Comparison of ENCODE assay signal across 9 mouse cellular contexts in genomic region chr4:102588668-102589455, GRCm38 (mm10).
DNase-seq lines count a peak whose midpoint lies in the region; ATAC-seq lines count a peak whose summit lies in the region.
"Had no signal": no experiment of that assay in that cellular context is flagged by ENCODE, and none has a peak within 500 bp of the region (broad histone marks: within the 10 kb centered on the region; RNA-seq: fewer than 3 reads in every experiment).

No protein-coding gene starts in this region.

- 15% methylated on average over 12 of the region's 12 CpGs for WGBS in hindbrain, embryonic 14.5 days

- H3K36me3 ChIP-seq in hindbrain, embryonic 14.5 days (replicated peaks; ENCODE audit: control insufficient read depth, insufficient read depth): no peaks in the 10 kb centered on the region
- H3K36me3 ChIP-seq: G1E had no signal

- H3K27ac ChIP-seq in hindbrain, embryonic 14.5 days: peak overlapping the region; percentile 75

- peak; percentile 77; the same call in 1 of the 2 replicates for ATAC-seq in hindbrain, embryonic 14.5 days (ENCODE audit: low FRiP score)

- peaks cover 39% of the 10 kb centered on the region for H3K4me1 ChIP-seq in hindbrain, embryonic 14.5 days (replicated peaks; ENCODE audit: control insufficient read depth, insufficient read depth, low read length)

- peak overlapping the region; percentile 51 for H3K4me2 ChIP-seq in hindbrain, embryonic 14.5 days (replicated peaks)

- peak overlapping the region; percentile 63 for H3K9ac ChIP-seq in hindbrain, embryonic 14.5 days

- DNase-seq in right cerebral cortex, adult 18-20 months: peak; percentile 79
- no peak for DNase-seq in right cerebral cortex, postnatal 14 days
- DNase-seq in frontal cortex, adult 2 months (ENCODE audit: extremely low spot score in 1 of 2, low spot score in 1 of 2): peak; percentile 71 to 80
- DNase-seq in hindbrain, embryonic 14.5 days (ENCODE audit: low spot score): peak; percentile 66
- peak; percentile 62 to 66 for DNase-seq in layer of hippocampus, postnatal 36 days
- peak; percentile 74 for DNase-seq in lung, postnatal 25 days (ENCODE audit: low spot score)
- peak; percentile 65 for DNase-seq in skeletal muscle tissue, adult 2 months (ENCODE audit: low read depth, low spot score)
- DNase-seq in thymus, postnatal 36 days: no peak

- H3K4me3 ChIP-seq in hindbrain, embryonic 14.5 days (replicated peaks; ENCODE audit: low read length): peak overlapping the region; percentile 26

- no peaks in the 10 kb centered on the region for H3K9me3 ChIP-seq in hindbrain, embryonic 14.5 days (ENCODE audit: control insufficient read depth, low read length)

- no peaks in the 10 kb centered on the region for H3K27me3 ChIP-seq in hindbrain, embryonic 14.5 days (ENCODE audit: control insufficient read depth, insufficient read depth, low read length)

Comparison
In these comparisons a context has a peak if more than half of its experiments do, and no peak if none do; other contexts are left out.
1. DNase-seq: peak in right cerebral cortex, adult 18-20 months (single experiment), frontal cortex, adult 2 months (2 of 2), hindbrain, embryonic 14.5 days (single experiment), layer of hippocampus, postnatal 36 days (2 of 2), lung, postnatal 25 days (single experiment) and skeletal muscle tissue, adult 2 months (single experiment); none in right cerebral cortex, postnatal 14 days (single experiment) and thymus, postnatal 36 days (0 of 2).